Mouse (Mus musculus) bone marrow macrophage, adult 2 months (primary cell): ENCODE measurements around the gene Mtss1l.

Source experiments
- CTCF ChIP-seq: IDR thresholded peaks from 2 replicates; pipeline ENCODE4 v1.5.1; 2012; ENCODE audit warnings: low read depth, mild to moderate bottlenecking, low read length, moderate library complexity
- POLR2A ChIP-seq: IDR thresholded peaks from 2 replicates; pipeline ENCODE4 v1.6.1; 2012; ENCODE audit warnings: mild to moderate bottlenecking, low read depth, low read length, borderline replicate concordance

DNA sequence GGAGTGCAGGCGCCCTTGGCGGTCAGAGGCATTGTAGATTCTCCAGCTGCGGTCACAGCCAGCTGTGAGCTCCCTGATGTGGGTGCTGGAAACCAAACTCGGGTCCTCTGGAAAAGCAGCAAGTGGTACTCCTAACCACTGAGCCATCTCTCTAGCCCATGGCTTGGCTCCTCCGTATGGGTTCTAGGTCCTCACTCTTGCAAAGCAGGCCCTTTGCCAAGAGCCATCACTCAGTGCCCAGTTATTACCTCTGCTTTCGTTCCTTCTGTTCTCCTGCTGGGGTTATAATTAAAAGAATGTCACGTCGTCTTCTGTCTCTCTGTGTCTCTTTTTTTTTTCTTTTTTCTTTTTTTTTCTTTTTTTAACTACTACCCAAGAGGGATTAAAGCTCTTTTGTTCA lies 11.8 kb downstream of the Mtss1l start:
- TF ChIP-seq CTCF: no peak
- no peak for TF ChIP-seq POLR2A
